Mouse (Mus musculus): ENCODE data around the gene Adamts13.

Adamts13 gene

DNA sequence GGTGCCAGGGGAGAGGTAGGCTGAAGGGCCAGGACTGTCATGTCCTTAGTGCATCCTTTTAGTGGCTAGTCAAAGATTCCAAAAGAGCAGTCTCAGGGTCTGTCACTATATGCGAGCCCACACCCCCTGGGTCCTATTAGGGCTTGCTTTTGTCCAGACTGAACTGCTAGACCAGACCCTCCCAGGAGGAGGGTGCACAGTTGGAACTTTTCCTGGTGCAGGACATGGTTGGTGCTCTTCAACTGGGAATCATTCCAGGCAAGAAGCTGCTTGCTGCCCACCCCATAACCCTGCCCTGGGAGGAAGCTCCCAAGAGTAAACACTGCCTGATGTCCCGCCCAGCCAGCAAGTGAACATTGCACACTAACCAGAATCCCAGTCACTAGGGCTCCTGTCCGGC, at the start of gene Adamts13:
Adamts13 (plus strand) TSS at position 301 of the 400 bp plus-strand sequence.
- DNase-seq: no peak

DNA sequence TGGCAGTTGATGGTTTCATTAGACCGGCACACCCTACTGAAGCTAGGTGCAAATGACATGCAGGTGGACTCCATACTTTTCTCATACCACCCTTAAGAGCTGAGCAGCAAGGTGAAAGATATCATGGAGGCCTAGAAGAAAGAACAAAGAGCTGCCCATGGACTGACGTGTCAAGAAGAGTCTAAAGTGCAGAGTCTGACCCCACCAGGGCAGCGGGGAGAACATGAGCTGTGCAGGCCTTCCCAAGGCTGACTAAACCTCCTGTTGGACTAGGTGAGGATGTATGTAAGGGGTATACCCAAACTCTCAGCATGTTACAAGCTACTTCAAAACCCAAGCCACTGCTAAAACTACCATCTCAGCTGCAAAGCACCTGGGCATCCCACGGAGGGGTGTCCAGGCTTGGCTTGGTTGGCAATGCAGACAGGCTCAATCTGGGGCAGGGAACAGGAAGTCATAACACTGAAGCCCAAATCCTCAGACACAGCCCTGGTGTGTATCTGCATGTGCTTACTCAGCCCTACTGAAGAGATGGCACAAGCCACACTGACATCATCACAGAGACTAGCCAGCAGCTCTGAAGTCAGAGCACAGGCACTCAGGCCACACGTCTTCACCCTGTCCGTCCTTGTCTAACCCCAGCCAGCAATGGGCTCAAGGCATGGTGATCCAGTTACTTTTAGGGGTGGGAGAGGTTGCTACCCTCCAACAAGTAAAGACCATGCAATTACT, 45.3 kb upstream of the Adamts13 start:
- peak; percentile 46 to 54 for DNase-seq

DNA sequence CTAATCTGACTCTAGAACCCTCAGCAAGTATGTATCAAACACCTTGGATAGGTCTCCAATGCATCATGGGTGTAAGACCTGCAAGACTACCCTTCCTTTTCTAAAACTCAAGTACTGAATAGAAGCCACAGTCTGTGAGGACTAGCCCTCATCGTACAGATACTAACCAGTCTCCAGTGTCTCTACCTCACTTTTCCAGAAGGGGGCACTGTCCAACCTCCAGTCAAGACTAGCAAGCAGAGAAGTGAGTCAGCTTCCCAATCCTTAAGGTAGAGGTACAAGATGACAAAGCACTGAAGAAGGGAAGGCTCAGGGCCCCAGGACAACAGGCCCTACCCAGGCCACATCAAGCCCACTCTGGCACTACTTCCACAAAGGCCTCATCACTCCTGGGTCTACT, 42.8 kb upstream of the Adamts13 start:
- peak; percentile 78 to 79 for DNase-seq

DNA sequence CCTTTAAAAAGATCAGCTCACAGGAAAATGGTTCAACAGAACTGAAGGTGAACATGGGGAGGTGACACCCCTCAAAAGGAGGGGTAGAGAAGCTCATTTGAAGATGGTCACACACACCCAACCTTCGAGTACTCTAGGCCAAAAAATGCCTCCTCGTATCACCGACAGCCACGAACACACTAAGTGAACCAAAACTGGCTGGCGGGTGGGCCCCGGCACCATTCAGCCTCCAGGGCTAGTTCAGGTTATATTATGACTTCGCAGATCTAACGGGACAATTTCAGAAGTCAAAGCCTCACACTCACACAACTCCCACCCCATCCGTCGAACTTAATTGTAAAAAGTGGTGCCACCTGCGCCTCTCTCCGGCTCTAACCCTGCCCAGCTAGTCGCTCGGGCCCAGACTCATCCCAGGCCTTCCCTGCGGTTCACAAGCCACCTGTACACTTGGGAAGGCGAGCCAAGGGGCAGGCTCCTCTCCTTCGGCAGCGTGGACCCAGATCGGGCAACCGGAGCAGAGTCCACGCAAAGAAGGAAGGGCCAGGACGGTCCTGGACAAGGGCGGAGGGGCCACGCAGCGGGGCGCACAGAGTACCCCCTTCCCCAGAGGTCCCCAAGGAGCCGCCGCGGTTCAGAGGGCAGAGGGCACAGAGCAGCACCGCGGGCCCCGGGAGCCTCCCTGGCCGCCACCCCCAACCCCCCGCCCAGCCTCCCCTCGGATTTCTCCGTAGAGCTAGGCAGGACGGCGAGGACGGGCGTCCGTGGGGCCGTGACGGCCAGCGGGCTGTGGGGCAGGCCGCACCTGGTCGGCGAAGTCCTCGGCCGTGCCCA, 40.5 kb upstream of the Adamts13 start:
- DNase-seq: peak; percentile 66 to 74

DNA sequence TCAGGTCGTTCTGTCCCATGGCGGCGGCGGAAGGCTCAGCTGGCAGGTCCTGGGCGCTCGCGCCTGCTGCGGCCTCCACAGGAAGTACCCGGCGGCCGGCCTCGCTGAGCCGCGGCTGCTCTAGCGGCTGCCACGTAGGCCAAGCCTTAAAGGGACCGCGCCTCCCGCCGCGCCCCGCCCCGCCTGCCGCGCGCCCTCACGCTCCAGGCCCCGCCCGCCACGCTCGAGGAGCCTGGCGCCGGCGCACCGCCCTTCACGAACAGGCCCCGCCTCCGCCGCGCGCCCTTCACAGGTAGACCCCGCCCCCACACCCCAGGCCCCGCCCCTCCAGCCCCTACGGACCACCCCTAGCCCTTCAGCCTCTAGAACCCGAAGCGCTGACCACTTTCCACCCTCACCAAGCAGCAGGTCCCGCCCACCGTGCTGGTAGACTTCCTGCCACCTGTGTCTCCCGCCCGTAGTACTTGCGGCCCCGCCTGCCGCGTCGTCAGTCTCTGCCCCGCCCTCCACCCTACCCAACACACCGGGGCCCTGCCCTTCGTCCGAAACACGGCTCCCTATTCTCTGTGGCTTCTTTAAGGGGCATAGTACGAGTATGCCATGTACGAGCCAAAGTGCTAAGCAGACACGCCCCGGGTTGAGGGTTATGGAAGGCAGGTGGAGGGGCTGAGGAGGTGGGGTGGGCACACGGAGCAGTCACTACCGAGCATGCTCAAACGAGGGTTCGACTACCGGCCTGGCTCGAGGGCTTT, 39.7 kb upstream of the Adamts13 start, which contains the start of the genes Surf4 and Stkld1:
Surf4 (minus strand) TSS at position 625 of the 752 bp plus-strand sequence.
Stkld1 (plus strand) TSS at position 744 of the 752 bp plus-strand sequence.
- DNase-seq: peak; percentile 97 to 98

DNA sequence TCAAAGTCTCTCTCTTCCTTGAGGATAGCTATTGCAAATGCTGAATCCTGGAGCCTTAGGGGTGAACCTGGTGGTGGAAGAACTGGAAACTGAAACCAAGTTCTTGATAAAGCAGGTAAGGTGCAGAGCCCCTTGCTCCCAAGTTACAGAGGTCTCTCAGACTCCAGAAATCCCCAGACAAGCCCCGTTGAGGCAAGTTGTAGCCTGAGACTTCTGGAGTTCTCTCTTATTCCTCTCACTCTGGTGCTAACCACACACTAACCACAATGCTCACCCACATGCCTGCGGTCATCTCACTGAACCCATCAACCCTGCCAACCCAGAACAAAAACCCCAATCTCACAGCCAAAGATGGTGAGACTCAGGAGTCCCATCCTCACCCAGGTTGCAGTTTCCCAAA, 37.9 kb upstream of the Adamts13 start:
- no peak for DNase-seq

DNA sequence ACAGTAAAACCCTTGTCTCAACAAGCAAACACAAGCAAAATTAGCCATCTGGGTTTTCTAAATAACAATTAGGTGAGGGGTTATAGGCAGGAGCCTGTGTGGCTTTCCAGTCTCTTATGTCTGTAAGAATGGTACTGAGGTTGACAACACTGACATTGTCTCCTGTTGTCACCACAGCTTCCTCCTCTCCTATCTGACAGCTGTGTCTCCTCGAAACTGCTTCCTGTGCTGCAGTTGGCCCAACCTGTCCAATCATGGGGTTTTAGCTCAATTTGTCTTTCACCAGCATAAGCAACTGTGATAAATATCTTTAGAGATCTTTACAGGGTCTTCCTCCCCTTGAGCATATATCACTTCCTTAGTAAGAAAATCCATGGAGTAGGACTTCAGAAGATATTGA, 36.8 kb upstream of the Adamts13 start:
- no peak for DNase-seq

DNA sequence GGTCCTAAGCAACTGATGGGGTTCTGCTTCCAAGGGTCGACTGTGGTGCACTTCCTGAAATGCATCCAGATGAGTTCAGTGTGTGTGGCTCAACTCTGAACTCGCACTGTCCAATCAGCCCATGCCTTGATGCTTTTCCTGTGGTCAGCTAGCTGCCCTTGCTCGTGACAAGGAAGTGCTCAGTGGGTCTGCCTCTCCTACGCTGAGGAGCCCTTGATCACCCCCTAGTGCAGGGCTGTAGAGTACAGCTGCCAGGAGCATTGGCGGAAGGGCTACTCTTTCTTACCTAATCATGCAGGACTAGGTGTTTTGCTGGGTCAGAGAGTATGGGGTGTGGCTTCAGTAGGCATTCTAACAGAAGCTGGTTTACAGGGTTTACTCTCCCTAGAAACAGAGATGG, 31.7 kb upstream of the Adamts13 start:
- peak; percentile 39 to 42 for DNase-seq

DNA sequence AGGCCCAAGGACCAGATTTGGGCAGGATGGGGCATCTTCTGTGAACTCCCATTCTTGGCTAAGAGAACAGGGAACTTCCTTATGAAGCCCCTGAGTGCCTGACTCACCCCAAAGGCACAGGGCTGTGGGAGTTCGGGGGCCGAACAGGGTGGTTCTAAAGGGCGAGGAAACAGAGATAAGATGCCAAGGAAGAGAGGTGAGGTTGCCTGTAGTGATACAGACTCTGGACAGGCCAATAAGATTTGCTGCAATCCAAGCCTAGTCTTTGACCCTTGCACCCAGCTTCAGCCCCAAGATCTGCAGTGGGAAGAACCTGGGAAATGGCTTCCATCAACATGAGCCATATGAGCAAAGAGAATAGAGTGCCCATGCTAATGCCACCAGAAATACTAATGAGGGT, 30.0 kb upstream of the Adamts13 start:
- DNase-seq: no peak

DNA sequence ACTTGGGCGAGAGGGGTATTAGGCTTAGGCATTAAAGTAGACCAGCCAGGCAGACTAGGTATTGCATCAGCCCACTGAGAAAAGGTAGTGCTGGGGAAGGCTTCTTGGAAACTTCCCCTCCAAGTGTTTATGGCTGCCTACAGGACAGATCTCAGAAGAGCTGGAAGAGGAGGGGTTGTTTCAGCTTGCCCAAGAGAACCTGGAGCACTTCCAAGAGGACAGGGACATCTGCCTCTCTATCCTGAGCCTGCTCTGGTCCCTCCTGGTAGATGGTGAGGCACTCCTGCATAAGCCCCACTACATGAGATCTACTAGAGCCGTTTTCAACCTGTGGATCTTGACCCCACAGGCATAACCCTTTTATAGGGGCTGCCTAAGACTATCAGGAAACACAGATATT, 22.8 kb upstream of the Adamts13 start:
- no peak for DNase-seq

DNA sequence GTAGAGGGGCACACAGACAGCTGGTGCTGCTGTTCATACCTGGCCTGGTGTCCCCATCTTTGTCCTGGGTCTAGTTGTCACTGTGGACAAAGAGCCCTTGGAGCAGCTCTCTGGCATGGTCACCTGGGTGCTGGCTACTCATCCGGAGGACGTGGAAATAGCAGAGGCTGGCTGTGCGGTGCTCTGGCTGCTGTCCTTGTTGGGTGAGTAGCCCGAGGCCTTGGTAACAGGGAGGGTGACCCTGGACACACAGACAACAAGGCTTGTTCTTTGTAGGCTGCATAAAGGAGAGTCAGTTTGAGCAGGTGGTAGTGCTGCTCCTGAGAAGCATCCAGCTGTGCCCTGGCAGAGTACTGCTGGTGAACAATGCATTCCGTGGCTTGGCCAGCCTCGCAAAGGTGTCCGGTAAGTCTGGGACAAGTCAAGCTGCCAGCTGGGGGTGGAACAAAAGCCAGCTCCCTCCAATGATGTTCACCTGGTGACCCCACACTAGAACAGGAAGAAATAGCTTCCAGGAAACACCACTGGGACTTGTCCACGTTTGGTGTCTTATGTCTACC, 21.8 kb upstream of the Adamts13 start:
- DNase-seq: no peak

DNA sequence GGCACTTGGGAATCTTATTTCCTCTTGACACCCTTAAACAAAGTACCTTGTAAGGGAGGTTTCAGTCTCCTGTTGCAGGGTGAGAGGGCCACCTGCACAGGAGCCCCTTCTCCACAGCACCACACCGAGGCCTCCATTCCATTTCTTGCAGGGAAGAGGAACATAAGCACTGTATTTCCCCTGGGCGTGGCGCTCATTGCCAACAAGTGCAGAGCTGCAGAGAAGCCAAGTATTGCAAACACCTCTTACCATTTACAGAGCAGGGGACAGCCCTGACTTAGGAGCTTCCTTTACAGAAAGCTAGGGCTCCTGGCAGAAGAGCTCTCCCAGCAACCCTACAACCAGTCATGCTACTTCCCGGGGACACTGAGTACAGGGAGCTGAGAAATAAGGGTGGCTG, 21.0 kb upstream of the Adamts13 start:
- no peak for DNase-seq

DNA sequence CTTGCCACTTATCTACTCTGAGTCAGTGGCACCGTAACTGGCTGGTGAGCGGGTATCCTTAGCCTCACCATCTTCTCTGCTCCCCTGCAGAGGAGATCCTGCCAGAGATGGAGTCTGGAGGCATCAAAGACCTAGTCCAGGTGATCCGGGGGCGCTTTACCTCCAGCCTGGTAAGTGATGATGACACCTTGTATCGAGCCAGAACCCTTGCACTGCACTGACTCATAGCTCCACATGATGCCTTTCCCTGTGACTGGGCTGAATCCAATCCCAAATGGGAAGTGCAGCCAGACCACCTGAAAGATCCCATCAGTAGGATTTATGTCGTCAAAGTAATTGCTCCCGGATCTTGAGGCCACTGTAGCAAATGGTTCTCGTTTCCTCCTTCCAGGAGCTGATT, 20.4 kb upstream of the Adamts13 start:
- no peak for DNase-seq

DNA sequence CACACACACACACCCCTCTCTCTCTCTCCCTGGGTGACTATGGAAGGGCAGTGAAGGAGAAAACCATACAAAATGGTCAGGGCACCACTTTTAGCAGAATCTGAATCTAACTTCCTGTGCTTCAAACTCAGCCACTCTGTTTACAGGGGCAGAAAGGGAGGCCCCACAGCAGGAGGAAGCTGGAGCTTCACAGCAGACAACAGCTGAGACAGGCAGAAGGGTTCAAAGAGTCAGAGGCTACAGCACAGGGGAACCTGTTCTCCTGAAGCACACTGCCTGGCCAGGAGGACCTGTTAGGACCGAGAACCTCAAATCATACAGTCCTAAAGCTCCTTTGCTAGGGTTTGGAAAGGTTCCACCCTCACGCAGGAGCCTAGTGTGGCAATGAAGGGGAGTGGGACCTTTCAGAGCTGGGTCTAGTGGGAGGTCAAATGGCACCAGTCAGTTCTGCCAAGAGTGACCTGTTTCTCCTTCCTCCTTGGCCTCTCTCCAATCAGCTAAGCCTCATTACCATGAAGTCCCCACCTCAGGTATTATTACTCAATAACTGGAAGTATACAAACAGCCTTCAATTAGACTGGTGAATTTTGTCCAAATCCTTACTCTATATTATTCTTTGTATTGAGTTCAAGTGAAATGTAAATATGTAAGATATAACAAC, 18.4 kb upstream of the Adamts13 start:
- DNase-seq: no peak

DNA sequence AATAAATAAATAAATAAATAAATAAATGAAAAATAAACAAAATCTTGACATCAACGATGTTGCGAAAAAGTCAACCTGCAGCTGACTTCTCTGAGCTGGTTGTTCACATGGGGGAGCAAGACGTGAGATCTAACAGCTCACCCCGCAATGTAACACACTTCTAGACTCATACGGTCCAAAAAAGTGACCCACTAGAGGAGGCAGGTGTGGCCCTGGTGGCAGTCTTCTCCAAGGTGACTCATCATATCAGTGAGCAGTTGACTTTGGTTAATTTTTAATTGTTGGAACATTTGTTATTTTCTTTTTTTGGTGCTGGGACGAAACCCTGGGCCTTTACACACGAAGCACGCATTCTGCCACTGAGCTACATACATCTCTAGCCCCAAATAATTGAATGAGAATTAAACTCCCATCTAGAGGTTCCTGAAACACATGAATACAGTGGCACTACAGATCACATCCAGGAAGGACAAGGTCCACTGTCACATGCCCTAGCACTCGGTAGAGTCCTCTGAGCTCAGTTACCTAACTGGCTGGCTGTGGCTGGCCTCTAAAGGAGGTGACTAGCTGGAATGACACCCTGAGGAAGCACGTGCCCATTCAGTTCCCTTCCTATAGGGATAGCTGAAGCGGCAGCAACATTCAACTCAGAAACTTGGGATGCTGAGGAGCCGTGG, 16.3 kb upstream of the Adamts13 start:
- DNase-seq: peak; percentile 30 to 40

DNA sequence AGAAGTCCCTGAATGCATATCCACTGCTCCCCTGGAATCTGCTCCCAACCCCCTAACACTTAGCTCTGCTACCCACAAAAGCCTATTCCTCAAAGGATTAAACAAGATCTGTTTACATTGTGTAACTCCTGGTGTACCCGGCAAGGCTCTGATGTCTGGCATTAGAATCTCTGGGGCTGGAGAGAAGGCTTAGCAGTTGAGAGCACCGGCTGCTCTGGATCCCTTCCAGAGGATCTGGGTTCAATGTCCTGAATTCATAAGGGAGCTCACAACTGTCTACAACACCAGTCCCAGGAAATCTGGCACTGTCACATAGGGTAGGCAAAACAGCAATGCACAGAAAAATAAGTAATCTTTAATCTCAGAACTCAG, 15.7 kb upstream of the Adamts13 start:
- DNase-seq: peak; percentile 23 to 37

DNA sequence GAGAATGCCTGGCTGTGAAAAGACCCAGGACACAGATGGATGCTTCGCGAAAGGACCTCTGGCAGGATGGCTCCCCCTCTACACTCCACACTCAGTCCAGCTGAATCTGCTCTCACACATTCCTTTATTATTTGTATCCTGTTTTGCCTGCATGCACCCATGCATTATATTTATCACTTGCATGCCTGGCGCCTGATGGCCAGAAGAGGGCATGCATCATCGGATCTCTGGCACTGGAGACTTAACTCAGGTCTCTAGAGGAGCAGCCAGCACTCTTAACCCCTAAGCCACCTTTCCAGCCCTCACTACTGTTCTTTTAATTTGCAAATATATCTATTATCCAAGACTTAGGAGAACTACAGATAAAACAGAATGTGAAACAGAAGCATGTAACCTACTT, 12.5 kb upstream of the Adamts13 start:
- DNase-seq: peak; percentile 42 to 53

DNA sequence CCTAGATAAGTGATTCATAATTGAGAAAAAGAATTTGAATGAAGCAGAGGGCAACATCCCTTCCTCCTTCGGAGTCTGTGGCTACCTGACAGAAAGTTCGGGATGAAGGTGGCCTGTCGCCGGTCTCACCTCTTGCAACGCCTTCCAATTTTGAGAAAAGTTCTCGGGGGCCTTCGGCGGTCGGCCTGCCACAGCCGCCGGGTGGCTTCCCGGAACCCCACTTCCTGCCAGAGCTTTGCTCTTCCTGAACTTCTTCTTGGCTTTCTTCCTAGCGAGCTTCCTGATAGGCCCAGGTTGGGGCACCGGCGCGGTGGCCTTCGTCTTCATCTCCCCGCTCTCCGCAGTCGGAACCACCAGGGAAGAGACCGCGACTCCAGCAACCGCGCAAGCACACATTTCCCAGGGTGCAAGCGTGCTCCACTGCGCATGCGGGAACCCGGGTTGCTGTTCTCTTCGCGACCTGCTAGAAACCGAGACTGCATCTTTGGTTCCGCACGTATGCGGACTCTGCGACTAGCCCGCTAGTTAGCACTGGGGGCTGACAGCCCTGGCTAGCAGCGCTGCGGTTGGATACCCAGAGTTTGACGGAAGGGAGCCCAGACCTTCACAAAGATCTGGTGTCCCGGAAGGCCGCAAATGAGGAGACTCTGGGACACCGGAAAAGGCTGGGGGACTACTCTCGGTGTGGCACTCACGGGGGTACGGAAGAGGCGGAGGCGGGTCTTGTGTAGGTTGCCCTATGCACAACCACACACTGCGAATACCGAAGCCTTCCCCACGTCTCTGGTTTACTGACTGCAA, 9.1 kb upstream of the Adamts13 start, which contains the start of gene Rexo4:
Rexo4 (minus strand) TSS at position 464 of the 801 bp plus-strand sequence.
- DNase-seq: peak; percentile 92 to 95

DNA sequence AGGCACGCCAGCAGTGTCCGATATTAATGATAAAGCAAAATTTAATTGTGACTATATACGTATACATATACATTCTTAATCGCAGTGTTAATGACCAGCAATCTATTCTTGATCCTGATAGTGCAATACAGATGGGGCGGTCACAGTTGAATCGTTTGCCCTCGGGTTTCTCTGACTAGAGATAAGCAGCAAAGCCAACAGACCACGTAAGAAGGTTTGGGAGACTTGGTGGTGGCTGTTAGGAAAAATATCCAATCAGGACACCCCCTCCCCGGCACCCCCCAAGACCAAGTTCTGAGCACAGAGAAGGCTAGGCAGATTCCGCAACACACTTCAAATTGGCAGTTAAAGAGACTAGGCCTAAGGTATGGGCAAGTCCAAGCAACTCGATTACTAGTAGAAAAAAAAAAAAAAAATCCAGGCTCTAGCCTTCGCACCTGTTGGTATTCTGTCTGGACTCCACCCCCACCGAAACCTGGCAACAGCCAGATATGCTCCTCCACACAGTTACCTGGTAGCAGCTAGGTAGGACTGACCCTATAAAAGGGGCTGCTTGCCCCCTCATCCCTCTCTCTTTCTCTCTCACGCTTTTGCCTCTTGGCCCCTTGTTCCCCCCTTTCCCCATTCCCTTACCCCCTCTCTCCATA, 8.4 kb upstream of the Adamts13 start:
- DNase-seq: peak in 1 of 2 experiments; percentile 20

DNA sequence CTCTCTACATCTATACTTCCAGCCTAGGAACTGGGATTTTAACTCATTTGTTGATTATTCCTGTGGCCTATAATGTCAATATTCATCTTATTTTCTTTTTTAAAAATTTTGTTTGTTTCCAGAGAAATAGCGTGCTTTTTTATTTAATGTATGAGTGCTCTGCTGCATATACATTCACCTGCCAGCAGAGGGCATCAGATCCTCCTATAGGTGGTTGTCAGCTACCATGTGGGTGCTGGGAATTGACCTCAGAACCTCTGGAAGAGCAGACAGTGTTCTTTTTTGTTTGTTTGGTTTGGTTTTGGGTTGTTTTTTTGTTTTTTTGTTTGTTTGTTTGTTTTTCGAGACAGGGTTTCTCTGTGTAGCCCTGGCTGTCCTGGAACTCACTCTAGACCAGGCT, 6.0 kb upstream of the Adamts13 start:
- no peak for DNase-seq
